ENCODE assay signal across 8 mouse cellular contexts in genomic region chr3:19406351-19407151, GRCm38 (mm10).
DNase-seq lines count a peak whose midpoint lies in the region; ATAC-seq and TF ChIP-seq lines count a peak whose summit lies in the region.

No protein-coding gene starts in this region.

- peak; percentile 96 for ATAC-seq in forebrain, postnatal 0 days
- ATAC-seq in monocyte, adult 5-6 weeks (replicated peaks; ENCODE audit: insufficient number of reproducible peaks, low FRiP score, low TSS enrichment, poor library complexity, severe bottlenecking), result no peak

- no peaks in the 10 kb centered on the region for H3K9me3 ChIP-seq in forebrain, postnatal 0 days (ENCODE audit: low read length)

- intact Hi-C loops in left cerebral cortex, postnatal 4 days (cut with DNase I), result no loop called here
- intact Hi-C loops in gastrocnemius, adult 2 months (cut with DNase I), result no loop called here

- WGBS in forebrain, postnatal 0 days, result 11% methylated on average over 14 of the region's 14 CpGs

- H3K27ac ChIP-seq in forebrain, postnatal 0 days (ENCODE audit: low read depth, low read length), result peak overlapping the region; percentile 78
- no peak overlapping the region for H3K27ac ChIP-seq in gastrocnemius, adult 2 months

- H3K4me3 ChIP-seq in forebrain, postnatal 0 days (ENCODE audit: low read depth, low read length), result peak overlapping the region; percentile 16
- no peak overlapping the region for H3K4me3 ChIP-seq in gastrocnemius, adult 2 months

- no peak for TF ChIP-seq CTCF in forebrain, postnatal 0 days (IDR thresholded peaks at IDR 0.05; ENCODE audit: low read depth)
- no peak for TF ChIP-seq CTCF in gastrocnemius, adult 2 months (IDR thresholded peaks at IDR 0.05)

- peak overlapping the region; percentile 46 for H3K9ac ChIP-seq in forebrain, postnatal 0 days

- DNase-seq in layer of hippocampus, adult 11-12 months (ENCODE audit: low spot score), result peak; percentile 27
- no peak for DNase-seq in layer of hippocampus, adult 9-10 months (ENCODE audit: low spot score)
- peak; percentile 87 for DNase-seq in forebrain, postnatal 0 days
- peak; percentile 15 for DNase-seq in left cerebral cortex, postnatal 4 days
- DNase-seq in right cerebral cortex, adult 18-20 months, result peak; percentile 25
- no peak for DNase-seq in gastrocnemius, adult 2 months
- DNase-seq in kidney, adult 9 months, result no peak

- peak overlapping the region; percentile 38 for H3K4me2 ChIP-seq in forebrain, postnatal 0 days (ENCODE audit: low read depth)

- no peaks in the 10 kb centered on the region for H3K36me3 ChIP-seq in forebrain, postnatal 0 days (ENCODE audit: insufficient read depth)

- H3K4me1 ChIP-seq in forebrain, postnatal 0 days (ENCODE audit: insufficient read depth), result 0 out of 2 replicates have a peak, but pooled peaks cover 2% of the 10 kb centered on the region

- H3K27me3 ChIP-seq in forebrain, postnatal 0 days (ENCODE audit: insufficient read depth, low read length), result no peaks in the 10 kb centered on the region

Comparison
In these comparisons a context has a peak if more than half of its experiments do, and no peak if none do; other contexts are left out.
1. DNase-seq: peak in layer of hippocampus, adult 11-12 months (single experiment), forebrain, postnatal 0 days (single experiment), left cerebral cortex, postnatal 4 days (single experiment) and right cerebral cortex, adult 18-20 months (single experiment); none in layer of hippocampus, adult 9-10 months (single experiment), gastrocnemius, adult 2 months (single experiment) and kidney, adult 9 months (single experiment).